Mouse (Mus musculus) yolk sac, embryonic 10.5 days (tissue): ENCODE measurements around the gene Tmem206.
A peak's percentile ranks its signal among the peaks of the same experiment; 100 is the strongest.

Source experiments
- DNase-seq: peaks from one replicate; pipeline ENCODE4 v3.0.0-alpha.2; 2017; ENCODE audit warnings: low spot score

The Tmem206 gene

DNA sequence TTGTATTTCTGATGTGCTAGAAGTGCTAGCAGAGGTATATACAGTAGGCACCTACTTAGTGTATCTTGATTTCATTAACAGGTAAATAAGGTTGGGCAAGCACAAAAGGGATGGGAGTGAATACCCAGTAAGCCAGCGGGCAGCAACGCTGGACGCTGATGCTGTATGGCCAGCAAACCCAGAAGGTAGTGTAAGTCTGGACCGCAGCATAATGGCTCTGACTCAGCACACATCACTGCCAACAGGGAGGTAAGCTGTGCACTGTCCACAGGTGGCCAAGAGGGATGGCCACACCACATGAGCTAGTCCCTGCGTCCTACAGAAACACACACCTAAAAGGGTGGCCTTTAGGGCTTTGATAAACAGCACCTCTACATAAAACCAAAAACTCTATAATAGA, 24.6 kb downstream of the Tmem206 start:
- DNase-seq, result no peak

DNA sequence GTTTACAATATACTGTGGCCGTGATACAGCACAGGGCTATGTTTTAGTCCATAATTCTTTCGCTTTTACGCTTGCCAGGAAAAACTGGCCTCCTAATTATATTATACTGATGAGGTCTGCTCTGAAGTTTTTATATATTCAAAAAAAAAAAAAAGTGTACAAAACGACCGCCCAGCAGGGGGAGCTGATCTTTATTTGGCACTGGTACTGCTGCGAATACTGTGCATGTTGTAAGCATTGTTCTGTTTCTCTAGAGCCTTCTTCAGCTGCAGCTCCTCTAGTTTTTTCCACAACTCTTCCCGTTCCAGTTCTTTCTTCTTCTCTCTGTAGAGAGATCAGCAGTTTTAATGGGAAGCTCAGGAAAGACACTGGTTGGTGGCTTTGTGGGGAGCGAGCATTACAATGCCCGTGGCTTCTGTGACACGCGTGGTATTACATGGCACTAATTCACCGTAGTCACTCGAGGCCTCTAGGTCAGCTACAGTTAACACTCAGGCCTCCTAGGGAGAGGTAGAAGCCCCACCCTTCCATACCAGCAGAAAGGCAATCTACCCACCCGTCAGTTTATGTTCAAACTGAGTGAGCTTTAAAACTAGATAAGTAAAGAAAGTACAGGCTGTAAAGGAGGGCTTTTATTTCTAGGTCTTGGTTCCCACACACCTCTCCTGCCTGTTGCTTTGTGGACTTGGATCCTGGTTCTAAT, 27.2 kb downstream of the Tmem206 start:
- DNase-seq, result no peak

DNA sequence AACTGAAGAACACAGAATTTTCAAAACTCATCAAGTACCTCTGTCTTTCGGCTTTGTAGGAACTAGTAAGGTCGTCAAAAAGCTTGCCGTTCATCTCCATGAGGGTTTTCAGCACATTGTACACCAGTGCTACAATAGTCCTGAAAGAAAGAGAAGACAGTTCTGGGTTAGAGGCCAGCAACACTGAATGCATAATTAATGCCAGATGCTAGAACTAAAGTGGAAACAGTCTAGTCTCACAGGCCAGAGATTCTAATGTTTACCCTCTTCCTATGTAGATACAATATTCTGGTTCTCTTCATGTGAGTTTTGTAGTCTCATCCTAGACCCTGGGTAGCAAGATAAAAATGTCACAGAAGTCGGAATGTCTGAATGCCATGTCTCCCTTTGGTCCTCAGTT, 28.1 kb downstream of the Tmem206 start:
- no peak for DNase-seq

DNA sequence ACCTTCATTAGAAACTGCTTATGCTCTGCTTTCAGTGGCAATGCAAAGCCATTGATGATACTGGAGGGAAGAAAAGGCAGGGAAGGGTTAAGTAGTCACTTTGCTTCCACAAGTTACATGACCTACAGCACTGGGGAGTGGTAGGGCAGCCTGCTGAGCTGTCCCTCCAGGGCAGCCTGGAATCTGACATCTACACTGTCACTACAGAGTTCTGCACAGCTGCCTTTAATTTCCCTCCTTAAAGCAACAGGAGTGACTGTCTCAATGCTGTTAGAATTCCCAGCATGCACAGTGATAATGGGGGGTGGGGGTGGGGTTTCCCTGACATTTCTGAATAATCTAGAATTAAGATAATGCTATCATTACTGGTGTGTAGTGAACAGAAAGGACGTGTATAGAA, 31.2 kb downstream of the Tmem206 start:
- no peak for DNase-seq

DNA sequence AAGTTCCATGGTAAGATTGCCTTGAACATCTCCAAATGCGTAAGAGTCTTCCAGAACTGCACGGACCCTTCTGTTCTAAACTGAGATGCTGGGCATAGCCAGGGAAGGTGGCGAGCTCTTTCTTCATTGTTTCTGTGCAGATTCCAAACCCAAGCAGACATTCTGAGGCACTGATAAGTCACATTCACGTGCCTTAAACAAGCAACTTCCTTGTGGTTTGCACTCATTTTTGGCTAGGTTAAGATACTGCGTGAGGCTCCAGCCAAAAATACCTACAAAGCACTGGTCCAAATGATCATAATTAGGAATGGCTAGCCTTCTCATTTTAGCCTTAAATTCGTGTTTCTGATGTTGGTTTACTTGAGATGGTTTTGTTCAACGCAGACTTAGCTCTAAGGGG, 33.8 kb downstream of the Tmem206 start:
- no peak for DNase-seq

DNA sequence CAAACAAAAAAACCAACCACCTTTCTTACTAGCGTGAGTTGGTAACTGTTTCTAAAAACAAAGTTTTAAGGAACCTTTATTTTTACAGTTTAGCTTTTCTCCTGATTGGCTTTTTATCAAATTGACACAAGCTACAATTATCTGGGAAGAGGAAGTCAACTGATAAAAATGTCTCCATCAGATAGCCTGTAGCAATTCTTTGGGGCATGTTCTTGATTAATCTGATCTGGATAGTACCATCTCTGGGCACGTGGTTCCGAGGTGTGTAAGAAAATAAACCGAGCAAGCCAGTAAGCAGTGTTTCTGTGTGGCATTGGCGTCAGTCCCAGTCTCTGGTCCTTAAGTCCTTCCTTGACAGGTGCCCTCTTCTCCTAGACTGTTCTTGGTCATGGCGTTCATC, 36.7 kb downstream of the Tmem206 start:
- no peak for DNase-seq

DNA sequence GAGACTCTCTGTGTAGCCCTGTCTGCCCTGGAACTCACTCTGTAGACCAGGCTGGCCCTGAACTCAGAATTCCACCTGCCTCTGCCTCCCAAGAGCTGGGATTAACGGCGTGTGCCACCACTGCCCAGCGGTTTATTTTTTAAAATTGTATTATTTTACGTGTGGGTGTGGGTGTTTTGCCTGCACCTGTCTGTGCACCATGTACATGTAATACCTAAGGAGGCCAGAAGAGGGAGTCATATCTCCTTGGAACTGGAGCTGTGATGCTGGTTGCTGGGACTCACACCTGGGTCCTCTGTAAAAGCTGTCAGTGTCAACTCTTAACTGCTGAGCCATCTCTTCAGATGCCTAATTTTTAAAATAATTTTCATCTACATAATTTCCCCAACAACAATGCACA, 38.8 kb downstream of the Tmem206 start:
- DNase-seq, result no peak

DNA sequence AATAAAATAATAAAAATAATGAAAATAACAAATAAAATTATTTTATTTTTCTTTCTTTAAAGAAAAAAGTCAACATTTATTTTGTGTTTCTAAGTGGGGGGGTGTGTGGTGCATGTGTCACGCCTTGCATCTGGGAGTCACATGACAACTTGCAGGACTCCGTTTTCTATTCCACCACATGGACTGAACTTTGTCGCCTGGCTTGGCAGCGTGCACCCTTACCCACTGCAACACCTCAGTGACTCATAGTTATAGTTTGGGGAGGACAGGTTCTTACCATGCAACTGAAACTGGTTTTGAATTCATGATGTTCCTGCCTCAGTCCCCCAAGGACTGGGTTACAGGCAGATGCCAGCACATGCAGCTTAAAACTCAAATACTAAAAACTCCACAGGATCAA, 42.5 kb downstream of the Tmem206 start:
- DNase-seq, result no peak

DNA sequence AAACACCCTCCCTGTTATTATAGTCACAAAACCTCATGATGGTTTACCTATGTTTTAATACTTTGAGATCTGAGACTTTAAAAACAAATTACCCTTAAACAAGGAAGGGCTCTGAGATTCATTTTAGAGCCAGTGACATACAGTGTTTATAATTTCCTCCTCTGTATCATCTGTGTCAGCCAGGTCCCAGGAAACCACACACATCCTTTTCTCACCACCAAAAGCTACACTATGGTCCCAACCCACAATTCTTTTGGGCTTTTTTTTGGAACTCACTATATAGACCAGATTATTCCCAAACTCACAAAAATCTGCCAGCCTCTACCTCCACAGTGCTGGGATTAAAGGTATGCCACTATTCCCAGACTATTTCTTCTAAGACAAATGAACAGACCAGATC, 43.4 kb downstream of the Tmem206 start:
- DNase-seq, result no peak

DNA sequence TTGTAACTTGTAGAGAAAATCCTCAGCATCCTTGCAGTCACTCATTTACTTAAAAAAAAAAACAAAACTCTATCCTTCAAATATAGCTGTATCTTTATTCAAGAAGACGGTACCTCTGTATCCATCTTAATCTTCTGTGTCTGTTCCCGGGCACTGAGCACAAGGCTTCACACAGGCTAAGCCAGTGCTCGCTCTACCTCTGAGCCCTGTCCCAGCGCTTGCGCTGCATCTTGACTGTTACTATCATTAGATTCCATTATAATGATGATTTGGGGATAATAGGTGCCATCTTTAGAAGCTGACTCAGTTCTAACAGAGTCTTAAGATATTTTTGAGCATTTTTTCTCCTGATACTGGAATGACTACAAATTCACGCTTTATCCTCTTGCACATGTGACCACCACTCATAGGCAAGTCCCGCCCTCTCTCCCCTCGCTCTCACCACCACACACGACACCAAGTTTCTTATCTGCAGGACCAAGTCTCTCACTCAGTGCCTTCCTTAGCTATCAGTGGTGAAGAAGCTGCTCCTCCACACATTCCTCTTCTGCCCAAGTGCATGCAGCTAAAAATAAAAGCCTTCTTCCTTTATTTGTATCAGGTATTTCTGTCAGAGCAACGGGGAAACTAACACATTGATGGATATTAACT, 49.4 kb downstream of the Tmem206 start:
- no peak for DNase-seq

DNA sequence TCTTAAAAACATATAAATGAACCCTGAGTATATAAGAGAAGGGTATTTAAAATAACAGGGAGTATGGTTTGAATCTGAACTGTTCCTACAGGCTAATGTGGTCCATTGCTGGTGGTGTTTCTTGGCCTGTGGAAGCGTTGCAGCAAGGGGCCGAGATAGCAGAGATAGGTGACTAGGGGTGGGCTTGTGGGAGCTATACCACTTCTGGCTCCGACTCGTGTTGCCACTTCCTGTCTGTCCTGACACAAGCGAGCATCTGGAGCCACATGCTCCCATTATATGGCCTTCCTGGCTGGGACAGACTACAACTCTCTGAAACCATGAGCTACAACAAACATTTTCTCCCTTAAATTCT, 49.9 kb downstream of the Tmem206 start:
- DNase-seq, result no peak

DNA sequence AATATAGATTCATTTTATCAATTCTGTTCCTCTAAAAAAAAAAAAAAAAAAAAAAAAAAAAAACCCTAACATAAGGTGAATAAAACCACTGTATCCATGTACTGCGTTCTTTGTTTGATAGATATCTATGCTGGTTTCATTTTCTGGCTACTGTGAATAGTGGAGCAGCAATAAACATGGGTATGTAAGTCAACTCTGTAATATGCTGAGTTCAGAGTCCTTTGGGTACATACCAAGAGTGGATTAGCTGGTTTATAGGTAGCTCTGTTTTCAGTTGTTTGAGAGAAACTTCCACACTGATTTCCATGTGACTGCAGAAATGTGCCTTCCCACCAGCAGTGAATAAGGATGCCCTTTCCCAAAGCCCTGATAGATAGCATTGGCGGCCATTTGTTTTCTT, 52.4 kb downstream of the Tmem206 start:
- no peak for DNase-seq

DNA sequence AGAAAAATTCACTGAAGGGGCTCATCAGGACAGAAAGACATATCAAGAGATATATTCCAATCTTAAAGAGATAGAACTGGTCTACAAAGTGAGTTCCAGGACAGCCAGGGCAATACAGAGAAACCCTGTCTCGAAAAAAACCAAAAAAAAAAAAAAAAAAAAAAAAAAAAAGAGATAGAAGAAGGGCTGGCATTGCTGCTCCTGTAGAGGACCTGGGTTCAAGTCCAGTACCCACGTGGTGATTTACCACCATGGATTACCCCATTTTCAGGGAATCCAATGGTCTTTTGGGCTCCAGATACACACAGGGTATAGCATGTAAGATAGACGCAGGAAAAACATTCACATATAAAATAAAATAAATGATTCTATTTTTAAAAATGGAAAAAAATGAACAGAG, 55.1 kb downstream of the Tmem206 start:
- no peak for DNase-seq

DNA sequence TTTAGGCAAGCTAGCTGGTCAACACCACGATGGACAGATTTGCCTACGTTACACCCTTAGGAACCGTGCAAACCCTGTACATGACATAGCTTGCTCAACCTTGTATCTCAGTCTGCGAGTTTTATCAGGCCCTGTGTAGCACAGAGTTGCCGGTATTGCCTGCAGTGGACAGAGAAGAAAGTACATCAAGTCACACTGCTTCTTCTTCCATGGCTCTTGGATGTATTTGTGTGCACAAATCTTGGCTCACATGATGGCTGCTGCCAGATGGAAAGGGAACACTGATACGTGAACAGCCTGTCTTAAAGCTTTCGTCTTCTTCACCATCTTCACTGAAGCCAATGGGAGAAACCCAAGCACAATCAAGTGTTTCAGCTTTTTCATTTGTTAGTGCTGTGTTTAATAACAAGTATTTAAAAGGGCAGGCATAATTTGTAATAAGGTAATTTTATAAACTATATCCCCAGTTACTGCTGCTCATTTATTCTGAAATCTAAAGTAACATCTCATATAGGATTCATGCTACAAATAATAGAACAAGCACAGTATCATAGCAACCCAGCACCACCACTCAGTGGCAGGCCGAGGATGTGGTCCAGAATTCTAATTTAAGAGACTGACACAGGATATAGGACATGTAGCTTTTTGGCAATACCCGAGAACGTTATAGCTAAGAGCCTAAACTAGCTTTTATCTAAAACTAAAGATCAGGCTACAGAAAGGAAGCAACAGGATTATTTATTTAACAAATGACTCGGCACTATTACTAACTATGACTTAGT, 56.4 kb downstream of the Tmem206 start:
- no peak for DNase-seq

DNA sequence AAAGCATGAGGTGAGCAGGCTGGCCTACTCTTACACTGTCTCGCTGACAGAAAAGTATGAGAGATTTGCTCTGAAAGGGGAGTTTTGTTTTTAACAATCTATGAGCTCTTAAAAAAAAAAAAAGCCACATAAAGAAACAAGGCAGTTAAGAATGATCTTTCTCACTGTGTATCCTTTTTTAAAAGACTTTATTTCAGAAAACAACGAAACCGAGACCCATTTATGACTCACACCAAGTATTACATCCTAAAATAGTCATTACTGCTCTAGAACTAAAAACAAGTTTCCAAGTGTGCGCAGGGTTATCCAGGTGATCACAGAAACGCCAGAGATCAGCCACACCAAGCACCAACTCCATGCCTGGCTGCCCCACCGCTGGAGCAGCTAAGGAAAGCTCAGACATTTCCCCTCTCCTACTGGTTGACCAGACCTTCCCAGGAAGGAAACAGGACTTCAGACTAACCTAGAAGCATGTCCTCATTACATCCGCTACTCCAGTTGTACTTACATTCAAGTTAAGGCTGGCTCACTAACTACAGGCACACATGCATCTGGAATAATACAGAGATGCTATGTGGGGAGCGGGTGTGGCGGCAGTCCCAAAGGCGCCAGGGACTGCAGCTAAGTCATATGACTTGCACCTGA, 59.2 kb downstream of the Tmem206 start:
- no peak for DNase-seq

DNA sequence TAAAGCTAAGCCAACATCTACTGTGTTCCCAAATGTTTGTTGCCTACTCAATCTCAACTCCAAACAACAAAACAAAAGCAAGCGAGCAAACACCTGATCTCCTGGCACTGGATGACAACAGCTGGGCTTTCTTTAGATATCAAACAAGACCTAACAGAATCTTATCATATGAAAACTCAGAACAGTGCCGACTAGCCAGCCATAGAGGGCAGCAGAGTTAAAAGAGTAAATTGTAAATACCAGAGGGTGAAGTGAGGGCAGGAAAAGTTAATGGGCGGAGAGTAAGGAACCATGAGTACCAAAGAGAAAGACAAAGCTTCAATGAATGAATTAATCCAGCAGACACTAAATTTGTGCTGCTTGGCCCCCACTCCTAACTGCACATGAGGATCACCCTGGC, 65.6 kb downstream of the Tmem206 start:
- DNase-seq, result peak; percentile 43

DNA sequence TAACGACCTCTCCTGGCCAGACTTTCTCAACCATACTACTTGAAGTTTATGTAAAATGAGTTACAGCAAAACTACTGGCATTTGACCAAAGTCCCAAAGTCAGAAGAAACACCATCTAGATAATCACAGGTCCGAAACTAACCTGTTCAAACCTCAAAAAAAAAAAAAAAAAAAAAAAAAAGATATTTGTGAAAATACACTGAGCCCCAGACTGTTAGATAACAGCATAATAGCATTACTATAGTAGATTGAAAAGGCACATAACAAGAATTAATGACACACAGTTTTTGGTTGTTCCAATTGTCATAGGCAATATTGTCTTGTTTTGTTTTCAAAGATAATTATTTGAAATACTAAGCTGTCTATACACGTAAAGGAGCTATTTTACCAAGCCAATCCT, 67.8 kb downstream of the Tmem206 start:
- no peak for DNase-seq

DNA sequence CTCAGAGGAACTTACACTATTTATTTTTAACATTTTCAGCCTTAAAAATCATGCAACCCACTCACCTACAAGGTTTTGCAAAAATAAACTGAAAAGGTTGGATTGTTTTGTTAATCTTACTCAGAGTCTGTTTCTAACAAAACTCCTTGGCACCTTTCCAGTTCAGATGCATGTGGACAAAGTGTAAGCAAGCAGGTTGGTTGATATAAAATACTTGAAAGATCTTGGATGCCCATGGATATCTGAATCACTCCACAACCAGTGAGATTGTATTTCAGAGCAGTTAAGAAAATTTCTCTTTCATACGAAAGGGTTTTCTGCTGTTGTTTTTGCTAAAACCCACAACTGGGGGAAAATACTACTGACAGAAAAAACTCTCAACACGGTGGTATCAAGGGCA, 68.4 kb downstream of the Tmem206 start:
- DNase-seq, result no peak

DNA sequence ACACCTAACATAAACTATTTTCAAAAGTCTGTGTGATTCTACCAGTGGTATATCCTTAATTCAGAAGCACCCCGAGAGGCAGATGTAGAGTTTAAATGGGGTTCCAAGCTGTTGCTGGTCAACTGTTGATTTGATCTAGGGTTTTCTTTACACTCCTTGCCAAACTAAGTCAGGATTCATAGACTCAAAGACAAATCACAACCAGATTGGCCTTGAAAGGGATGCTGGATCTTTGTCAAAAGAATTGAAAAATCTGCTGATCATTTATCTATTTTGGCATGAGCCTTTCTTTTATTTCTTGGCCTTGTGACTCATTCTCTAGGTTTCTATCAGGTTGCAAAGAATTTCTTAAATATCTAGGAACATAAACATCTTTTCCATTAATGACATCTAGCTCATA, 69.5 kb downstream of the Tmem206 start:
- no peak for DNase-seq

DNA sequence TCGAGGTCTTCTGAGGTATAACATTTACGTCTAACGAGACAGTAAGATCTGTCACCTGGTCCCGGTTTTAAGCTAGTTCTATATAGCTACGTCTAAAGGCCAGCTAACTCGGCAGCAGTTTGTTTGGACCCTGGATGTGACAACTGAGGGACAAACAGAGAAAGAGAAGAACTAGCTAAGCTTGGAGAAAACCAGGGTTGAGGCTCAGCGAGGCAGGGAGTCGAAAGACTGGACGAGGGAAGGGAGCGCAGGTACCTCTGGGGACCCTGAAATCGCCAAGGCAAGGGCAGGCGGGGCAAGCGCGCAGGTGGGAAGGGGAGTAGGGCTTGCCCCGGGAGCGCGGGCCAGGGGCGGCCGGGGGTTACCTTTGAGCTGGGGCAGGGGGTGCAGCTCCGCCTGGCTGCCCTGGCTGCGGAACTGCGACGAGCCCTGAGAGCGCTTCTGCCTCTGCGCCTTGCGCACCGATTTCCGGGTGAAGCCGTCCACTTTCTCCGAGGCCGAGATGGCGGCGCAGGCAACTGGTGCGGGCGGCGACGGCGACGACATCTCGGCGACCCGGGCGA, 70.2 kb downstream of the Tmem206 start:
- DNase-seq, result peak; percentile 58

DNA sequence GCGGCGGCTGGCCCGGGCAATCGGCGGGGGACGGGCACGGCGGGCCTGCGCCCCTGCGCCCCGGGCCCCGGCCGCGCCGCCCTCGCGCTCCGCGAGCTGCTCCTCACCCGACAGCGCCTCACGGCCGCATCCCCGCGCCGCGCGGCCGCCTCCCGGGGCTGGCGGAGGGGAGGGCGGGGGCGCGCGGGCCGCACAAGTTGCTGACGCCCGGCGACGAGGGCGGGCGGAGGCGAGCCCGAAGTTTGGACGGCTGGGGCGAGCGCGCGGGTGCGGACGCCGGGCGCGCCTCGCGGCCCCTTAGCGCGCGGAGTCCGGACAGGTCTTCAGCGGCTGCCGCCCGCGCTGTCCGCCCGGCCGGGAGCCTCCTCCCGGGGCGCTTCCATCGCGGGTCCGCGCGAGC, 70.7 kb downstream of the Tmem206 start:
- no peak for DNase-seq
